In genomic region chr11:50238324-50238723, GRCm38 (mm10) we compare ENCODE assay signal across 8 mouse cellular contexts. TPM values are rescaled to one million over a fixed set of nuclear protein-coding genes. Genes with fewer than 3 reads are reported as not detected.
DNase-seq lines count a peak whose midpoint lies in the region; ATAC-seq and TF ChIP-seq lines count a peak whose summit lies in the region.

Ltc4s (minus strand) TSS chr11:50238616.

- no peak for ATAC-seq in forebrain, embryonic 14.5 days
- ATAC-seq in kidney, postnatal 0 days (replicated peaks; ENCODE audit: low FRiP score, low read depth), result no peak
- ATAC-seq in midbrain, embryonic 11.5 days (ENCODE audit: low FRiP score), result no peak

- H3K9me3 ChIP-seq in CH12.LX (replicated peaks; ENCODE audit: low read length), result no peaks in the 10 kb centered on the region
- H3K9me3 ChIP-seq in forebrain, embryonic 14.5 days (replicated peaks; ENCODE audit: control insufficient read depth, low read length), result no peaks in the 10 kb centered on the region
- H3K9me3 ChIP-seq in kidney, postnatal 0 days (replicated peaks; ENCODE audit: low read length), result no peaks in the 10 kb centered on the region
- no peaks in the 10 kb centered on the region for H3K9me3 ChIP-seq in midbrain, embryonic 11.5 days (ENCODE audit: control insufficient read depth, low read length)

- in situ Hi-C loops in CH12.LX (cut with MboI; ENCODE audit: low pct_ligation_motif_present, low pct_unique_long_range_greater_than_20kb, low sequenced_read_pairs), result no loop called here

- TF ChIP-seq POLR2A in CH12.LX (IDR thresholded peaks at IDR 0.05; ENCODE audit: low read depth, low read length), result no peak

- H3K36me3 ChIP-seq in CH12.LX (replicated peaks in 1 of 2; ENCODE audit: control insufficient read depth in 1 of 2, insufficient read depth in 1 of 2, low read length in 1 of 2), result peaks cover 18 to 29% of the 10 kb centered on the region in 2 experiments
- peaks cover 22% of the 10 kb centered on the region for H3K36me3 ChIP-seq in forebrain, embryonic 14.5 days (ENCODE audit: control insufficient read depth, insufficient read depth, low read length)
- H3K36me3 ChIP-seq in kidney, postnatal 0 days (ENCODE audit: insufficient read depth, low read length), result peaks cover 17% of the 10 kb centered on the region
- peaks cover 9% of the 10 kb centered on the region for H3K36me3 ChIP-seq in midbrain, embryonic 11.5 days (ENCODE audit: control insufficient read depth, insufficient read depth, low read length)

- TF ChIP-seq CTCF in CH12.LX (conservative IDR thresholded peaks at IDR 0.05 in 1 of 2, IDR thresholded peaks at IDR 0.05 in 1 of 2; ENCODE audit: low read depth in 2 of 2, low read length in 2 of 2), result no peak
- TF ChIP-seq CTCF in kidney, postnatal 0 days (IDR thresholded peaks at IDR 0.05; ENCODE audit: low read depth), result no peak

- no peak within 1 kb of the TSS for H3K9ac ChIP-seq in CH12.LX (ENCODE audit: insufficient read depth, low read depth)
- peak within 1 kb of the TSS; percentile 60; the same call in 1 of the 2 replicates for H3K9ac ChIP-seq in forebrain, embryonic 14.5 days (ENCODE audit: low read length)
- peak within 1 kb of the TSS; percentile 65 for H3K9ac ChIP-seq in kidney, postnatal 0 days (ENCODE audit: low read depth, low read length)
- H3K9ac ChIP-seq in midbrain, embryonic 11.5 days (ENCODE audit: low read length), result no peak within 1 kb of the TSS

- WGBS in forebrain, embryonic 14.5 days, result 48% methylated on average over 10 of the region's 10 CpGs
- WGBS in kidney, postnatal 0 days, result 51% methylated on average over 10 of the region's 10 CpGs
- 49% methylated on average over 10 of the region's 10 CpGs for WGBS in midbrain, embryonic 11.5 days

- no peak within 1 kb of the TSS for H3K27ac ChIP-seq in CH12.LX (ENCODE audit: insufficient read depth, low read depth)
- H3K27ac ChIP-seq in forebrain, embryonic 14.5 days (ENCODE audit: low read depth, low read length), result no peak within 1 kb of the TSS
- H3K27ac ChIP-seq in kidney, postnatal 0 days, result 0 out of 2 replicates have a peak within 1 kb of the TSS, but pooled peaks have one; percentile 11
- no peak within 1 kb of the TSS for H3K27ac ChIP-seq in midbrain, embryonic 11.5 days (ENCODE audit: low read depth, low read length)

- dilution Hi-C loops in CH12.LX (cut with MboI; ENCODE audit: extremely low pct_ligation_motif_present, extremely low pct_unique_long_range_greater_than_20kb, low sequenced_read_pairs), result no loop called here

- peaks cover 14 to 28% of the 10 kb centered on the region in 2 experiments for H3K4me1 ChIP-seq in CH12.LX (ENCODE audit: control insufficient read depth in 1 of 2, insufficient read depth in 2 of 2)
- H3K4me1 ChIP-seq in forebrain, embryonic 14.5 days (ENCODE audit: control insufficient read depth, insufficient read depth, low read length), result peaks cover 8% of the 10 kb centered on the region; the same call in 1 of the 2 replicates
- peaks cover 12% of the 10 kb centered on the region; the same call in 1 of the 2 replicates for H3K4me1 ChIP-seq in kidney, postnatal 0 days (replicated peaks; ENCODE audit: insufficient read depth, low read length)
- peaks cover 12% of the 10 kb centered on the region for H3K4me1 ChIP-seq in midbrain, embryonic 11.5 days (ENCODE audit: control insufficient read depth, insufficient read depth, low read length)

- H3K79me2 ChIP-seq in CH12.LX (replicated peaks; ENCODE audit: control insufficient read depth, extremely low read depth, insufficient read depth, poor library complexity, severe bottlenecking), result no peaks in the 10 kb centered on the region

- TF ChIP-seq RAD21 in CH12.LX (IDR thresholded peaks at IDR 0.05; ENCODE audit: low read depth, low read length), result no peak

- peak within 1 kb of the TSS in 2 of 3 experiments; percentile 56 to 64 for H3K4me3 ChIP-seq in CH12.LX (replicated peaks in 1 of 3; ENCODE audit: low read depth in 2 of 3, low read length in 2 of 3, poor library complexity in 1 of 3)
- H3K4me3 ChIP-seq in forebrain, embryonic 14.5 days (ENCODE audit: low read depth, low read length), result 0 out of 2 replicates have a peak within 1 kb of the TSS, but pooled peaks have one; percentile 55
- peak within 1 kb of the TSS; percentile 59 for H3K4me3 ChIP-seq in kidney, postnatal 0 days (replicated peaks; ENCODE audit: low read depth, low read length)
- peak within 1 kb of the TSS; percentile 56 for H3K4me3 ChIP-seq in midbrain, embryonic 11.5 days (ENCODE audit: low read depth, low read length)

- DNase-seq in 3T3-L1 (ENCODE audit: low read depth, low spot score) (peak; percentile 22), CH12.LX (ENCODE audit: extremely low read depth) (no peak)
- DNase-seq in forebrain, embryonic 14.5 days (ENCODE audit: low spot score), result no peak
- no peak for DNase-seq in kidney, postnatal 0 days (ENCODE audit: low spot score)
- DNase-seq in midbrain, embryonic 11.5 days (ENCODE audit: low spot score, missing footprints), result no peak
- DNase-seq in urinary bladder, postnatal 14 days (ENCODE audit: low spot score), result no peak
- no peak for DNase-seq in natural killer cell, adult 2 months (ENCODE audit: low spot score in 2 of 2)
- DNase-seq in frontal cortex, postnatal 36 days (ENCODE audit: low spot score in 2 of 2), result no peak

- H3K4me2 ChIP-seq in CH12.LX (ENCODE audit: insufficient read depth, low read depth, poor library complexity, severe bottlenecking), result peak within 1 kb of the TSS; percentile 67
- H3K4me2 ChIP-seq in forebrain, embryonic 14.5 days (ENCODE audit: low read length), result peak within 1 kb of the TSS; percentile 87
- peak within 1 kb of the TSS; percentile 85 for H3K4me2 ChIP-seq in kidney, postnatal 0 days (ENCODE audit: low read length)
- H3K4me2 ChIP-seq in midbrain, embryonic 11.5 days, result peak within 1 kb of the TSS; percentile 94

- no peak for TF ChIP-seq EP300 in CH12.LX (IDR thresholded peaks at IDR 0.05; ENCODE audit: low read length)

- no peaks in the 10 kb centered on the region for H3K27me3 ChIP-seq in CH12.LX (replicated peaks)
- no peaks in the 10 kb centered on the region for H3K27me3 ChIP-seq in forebrain, embryonic 14.5 days (replicated peaks; ENCODE audit: control insufficient read depth, insufficient read depth, low read length)
- H3K27me3 ChIP-seq in kidney, postnatal 0 days (ENCODE audit: insufficient read depth, low read length), result no peaks in the 10 kb centered on the region
- H3K27me3 ChIP-seq in midbrain, embryonic 11.5 days (ENCODE audit: control insufficient read depth, insufficient read depth, low read length), result peaks cover 20% of the 10 kb centered on the region

TF ChIP-seq in CH12.LX, 34 proteins besides CTCF, POLR2A, EP300 and RAD21:
- TF ChIP-seq MEF2A (IDR thresholded peaks at IDR 0.05; ENCODE audit: borderline replicate concordance, low read depth, low read length), result no peak
- TF ChIP-seq MAX (IDR thresholded peaks at IDR 0.05; ENCODE audit: low read length), result no peak
- no peak for TF ChIP-seq JUN (IDR thresholded peaks at IDR 0.05; ENCODE audit: insufficient read depth, low read depth, low read length)
- TF ChIP-seq ZMIZ1 (IDR thresholded peaks at IDR 0.05; ENCODE audit: low read depth, low read length), result no peak
- no peak for TF ChIP-seq MAFK (IDR thresholded peaks at IDR 0.05; ENCODE audit: insufficient replicate concordance, low read length)
- TF ChIP-seq MXI1 (IDR thresholded peaks at IDR 0.05; ENCODE audit: low read depth, low read length), result no peak
- TF ChIP-seq USF2 (conservative IDR thresholded peaks at IDR 0.05; ENCODE audit: low read depth, low read length), result no peak
- no peak for TF ChIP-seq ETS1 (conservative IDR thresholded peaks at IDR 0.05; ENCODE audit: low read depth, low read length)
- TF ChIP-seq NRF1 (IDR thresholded peaks at IDR 0.05; ENCODE audit: low read depth, low read length), result no peak
- TF ChIP-seq ZKSCAN1 (IDR thresholded peaks at IDR 0.05; ENCODE audit: borderline replicate concordance, low read depth, low read length), result no peak
- TF ChIP-seq MYC (IDR thresholded peaks at IDR 0.05; ENCODE audit: low read depth, low read length), result no peak
- TF ChIP-seq ZC3H11A (IDR thresholded peaks at IDR 0.05; ENCODE audit: low read depth, low read length), result no peak
TF ChIP-seq in CH12.LX: peak in this region for 0.

RNA-seq across cellular contexts. Expression of gene Ltc4s, which starts in this region (rescaled TPM):
- 1.1 and 1.4 TPM in 2 replicates for total RNA-seq in CH12.LX (2012; rRNA removed)
- total RNA-seq in CH12.LX (2014; rRNA removed), result 0.47 TPM in 1 of 2 replicates, not detected in the other
- polyA plus RNA-seq in CH12.LX (2012; ENCODE audit: insufficient read length, low read depth), result 2.0 and 3.1 TPM in 2 replicates
- 3.4 and 4.1 TPM in 2 replicates for polyA plus RNA-seq in forebrain, embryonic 14.5 days (2014; fragmentation: Nextera tagmentation; extraction: Ambion mirVana)
- polyA plus RNA-seq in kidney, postnatal 0 days (2015; fragmentation: Nextera tagmentation; extraction: Ambion mirVana), result 8.5 and 9.6 TPM in 2 replicates
- 0.59 and 0.92 TPM in 2 replicates for polyA plus RNA-seq in midbrain, embryonic 11.5 days (2014; fragmentation: Nextera tagmentation; extraction: Ambion mirVana)

Comparison
In these comparisons a context has a peak if more than half of its experiments do, and no peak if none do; other contexts are left out.
1. H3K9ac ChIP-seq: peak in forebrain, embryonic 14.5 days (single experiment) and kidney, postnatal 0 days (single experiment); none in CH12.LX (single experiment) and midbrain, embryonic 11.5 days (single experiment).
2. Peak in every context shown above with its lines, with median percentiles within 50 percentile points of each other: H3K4me2 ChIP-seq and H3K4me3 ChIP-seq.